ENCODE assay signal across 8 mouse cellular contexts in the genomic region with DNA sequence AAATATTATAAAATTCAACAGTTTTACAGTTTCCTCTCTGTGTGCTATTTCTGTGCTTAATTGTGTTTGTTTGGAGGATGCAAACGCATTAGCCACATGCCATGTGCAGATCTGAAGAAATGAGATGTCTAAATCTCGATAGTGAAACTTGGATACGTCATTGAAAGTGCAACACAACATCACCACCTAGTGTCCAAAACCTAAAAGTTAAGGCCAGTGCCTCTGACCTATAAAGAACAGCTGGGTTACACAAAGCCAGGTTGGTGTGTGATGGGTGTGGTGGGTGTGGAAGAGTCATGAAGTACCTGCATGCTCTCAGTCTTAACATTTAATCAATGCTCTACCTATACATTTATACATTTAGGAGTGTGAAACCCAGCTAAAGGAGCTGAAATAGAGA.
DNase-seq lines count a peak whose midpoint lies in the region.

No protein-coding gene starts in this region.

- peak; percentile 32 for DNase-seq in kidney, adult 9 months
- no peak for DNase-seq in kidney, adult 11 months
- peak; percentile 55 for DNase-seq in ES-CJ7 (ENCODE audit: low read depth, low spot score)
- DNase-seq in c-Kit-positive CD71-negative TER-119-negative erythroid progenitor cells, embryonic 14.5 days (ENCODE audit: low read depth) = peak; percentile 7
- peak; percentile 3 for DNase-seq in induced T-regulatory cell, adult 2 months (ENCODE audit: low read depth)
- peak; percentile 13 for DNase-seq in retina, adult 2 months (ENCODE audit: low read depth, low spot score)
- DNase-seq in thymus, postnatal 25 days = no peak
- no peak for DNase-seq in cerebellum, postnatal 25 days

Comparison
In these comparisons a context has a peak if more than half of its experiments do, and no peak if none do; other contexts are left out.
1. DNase-seq: peak in kidney, adult 9 months (single experiment), ES-CJ7 (single experiment), c-Kit-positive CD71-negative TER-119-negative erythroid progenitor cells, embryonic 14.5 days (single experiment), induced T-regulatory cell, adult 2 months (single experiment) and retina, adult 2 months (single experiment); none in kidney, adult 11 months (single experiment), thymus, postnatal 25 days (single experiment) and cerebellum, postnatal 25 days (0 of 2).